8 mouse cellular contexts compared by ENCODE assay signal in genomic region chr7:19075723-19076585, GRCm38 (mm10). TPM values are rescaled to one million over a fixed set of nuclear protein-coding genes. Genes with fewer than 3 reads are reported as not detected.
DNase-seq lines count a peak whose midpoint lies in the region; ATAC-seq lines count a peak whose summit lies in the region.

Gene Dmwd, plus strand, starts transcription at chr7:19076227.

- H3K9me3 ChIP-seq in megakaryocyte, embryonic 14.5 days: peaks cover 22% of the 10 kb centered on the region

- peaks cover 13% of the 10 kb centered on the region for H3K36me3 ChIP-seq in megakaryocyte, embryonic 14.5 days (replicated peaks; ENCODE audit: low read length)

- H3K4me1 ChIP-seq in megakaryocyte, embryonic 14.5 days: peaks cover 61% of the 10 kb centered on the region

- H3K4me3 ChIP-seq in megakaryocyte, embryonic 14.5 days (replicated peaks): peak within 1 kb of the TSS; percentile 93

- ATAC-seq in inflammation-experienced regulatory T-cells, adult 6 months: peak; percentile 44

- peak; percentile 97 for DNase-seq in adrenal gland, adult 2 months
- peak; percentile 99 for DNase-seq in embryo, embryonic 11 days
- DNase-seq in gastrocnemius, postnatal 25 days: peak; percentile 95
- DNase-seq in left cerebral cortex, adult 9 months (ENCODE audit: low spot score in 2 of 2): peak; percentile 95 to 97
- peak; percentile 94 for DNase-seq in right cerebral cortex, postnatal 14 days
- DNase-seq in urinary bladder, postnatal 25 days (ENCODE audit: low spot score): peak; percentile 78

- peaks cover 94% of the 10 kb centered on the region for H3K27me3 ChIP-seq in megakaryocyte, embryonic 14.5 days (replicated peaks)

RNA-seq across cellular contexts. Expression of gene Dmwd, which starts in this region (rescaled TPM):
- 10 to 100 TPM; 44.2 to 58.5 TPM for total RNA-seq in adrenal gland, adult 2 months (2021)
- polyA plus RNA-seq in adrenal gland, adult 2 months (2012; rRNA removed): 144 and 152 TPM in 2 replicates
- 10 to 100 TPM; 22.4 to 22.7 TPM for total RNA-seq in gastrocnemius, postnatal 25 days (2021)
- polyA plus RNA-seq in inflammation-experienced regulatory T-cells, adult 6 months (2017; shearing (Covaris generic)): under 1 TPM in 1 of 3 experiments, not detected in 2; 0.27 TPM
- 13.4 and 30.3 TPM in 2 replicates for polyA plus RNA-seq in megakaryocyte, embryonic 14.5 days (2012; ENCODE audit: insufficient read depth, low replicate concordance)

Comparison
In these comparisons a context has a peak if more than half of its experiments do, and no peak if none do; other contexts are left out.
1. Peak in every context shown above with its lines: DNase-seq, ATAC-seq and H3K4me3 ChIP-seq.
2. RNA of gene Dmwd (polyA plus RNA-seq): 144 to 152 TPM in adrenal gland, adult 2 months and 13.4 to 30.3 TPM in megakaryocyte, embryonic 14.5 days; 0.27 TPM in inflammation-experienced regulatory T-cells, adult 6 months; every median in the first group is over 10 times any median in the second.
3. Peak in ATAC-seq in inflammation-experienced regulatory T-cells, adult 6 months; RNA of the gene not detected or under 1 TPM.